Mouse (Mus musculus) Muller cell, postnatal 12 days (primary cell): ENCODE measurements around the gene Cldn24.
A peak's percentile ranks its signal among the peaks of the same experiment; 100 is the strongest.

Experiments used
- DNase-seq: peaks from one replicate; pipeline ENCODE4 v3.0.0-alpha.2; 2015; ENCODE audit errors: inconsistent ontology term

The Cldn24 gene

GRCm38 (mm10) chr8:47826911-47827310 lies 5.0 kb downstream of the Cldn24 start:
- DNase-seq, result no peak

GRCm38 (mm10) chr8:47832616-47833015 lies 10.7 kb downstream of the Cldn24 start:
- no peak for DNase-seq

- no peak for DNase-seq
These were observed 12.0 kb downstream of the Cldn24 start for GRCm38 (mm10) chr8:47833944-47834343.

GRCm38 (mm10) chr8:47843063-47843462 lies 21.1 kb downstream of the Cldn24 start:
- DNase-seq, result peak; percentile 35

GRCm38 (mm10) chr8:47843651-47844050 lies 21.7 kb downstream of the Cldn24 start:
- no peak for DNase-seq

GRCm38 (mm10) chr8:47845956-47846355 lies 24.0 kb downstream of the Cldn24 start:
- peak; percentile 96 for DNase-seq

- DNase-seq, result no peak
These were observed 25.2 kb downstream of the Cldn24 start for GRCm38 (mm10) chr8:47847161-47847560.

GRCm38 (mm10) chr8:47847931-47848330 lies 26.0 kb downstream of the Cldn24 start:
- no peak for DNase-seq

- no peak for DNase-seq
These were observed 27.9 kb downstream of the Cldn24 start for GRCm38 (mm10) chr8:47849842-47850241.

GRCm38 (mm10) chr8:47851824-47852502 lies 30.0 kb downstream of the Cldn24 start:
- DNase-seq, result peak; percentile 39

GRCm38 (mm10) chr8:47852737-47853136 lies 30.8 kb downstream of the Cldn24 start:
- peak; percentile 75 for DNase-seq

GRCm38 (mm10) chr8:47853356-47853755 lies 31.4 kb downstream of the Cldn24 start:
- no peak for DNase-seq

GRCm38 (mm10) chr8:47859259-47859658 lies 37.3 kb downstream of the Cldn24 start:
- no peak for DNase-seq

GRCm38 (mm10) chr8:47866568-47866967 lies 44.6 kb downstream of the Cldn24 start:
- DNase-seq, result no peak

- DNase-seq, result peak; percentile 54
These were observed 45.1 kb downstream of the Cldn24 start for GRCm38 (mm10) chr8:47867067-47867466.
